Mouse (Mus musculus) lung, postnatal 0 days (tissue): ENCODE measurements around the gene Hist1h3a.

ENCODE experiments used
- CTCF ChIP-seq: IDR thresholded peaks from 2 replicates; pipeline ENCODE4 v1.5.1; 2016; ENCODE audit warnings: antibody characterized with exemption, mild to moderate bottlenecking
- EP300 ChIP-seq: IDR thresholded peaks from 2 replicates; pipeline ENCODE4 v1.6.1; 2016; ENCODE audit warnings: antibody characterized with exemption, mild to moderate bottlenecking, control low read depth

DNA sequence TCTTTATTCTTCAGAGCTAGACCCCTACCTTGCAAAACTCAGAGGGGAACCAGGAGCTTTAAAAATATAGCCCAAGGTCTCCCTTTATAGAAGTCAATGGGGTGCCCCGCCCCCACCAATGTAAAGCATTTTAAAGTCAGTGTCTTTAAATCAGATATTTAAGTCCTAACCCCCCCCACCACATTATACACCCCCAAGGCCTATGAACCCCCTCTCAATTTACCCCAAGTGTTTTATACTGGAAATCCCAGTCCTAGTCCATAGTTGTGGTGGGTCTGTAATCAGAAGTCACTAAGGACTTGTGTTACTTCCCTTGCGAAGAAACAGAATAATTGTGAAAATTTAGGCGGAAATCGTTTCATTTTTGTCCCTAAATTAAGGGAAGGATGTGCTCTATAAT, 24.1 kb downstream of the Hist1h3a start:
- TF ChIP-seq CTCF: no peak
- TF ChIP-seq EP300: no peak
